8 mouse cellular contexts compared by ENCODE assay signal in genomic region chr1:176075409-176075808, GRCm38 (mm10).
DNase-seq lines count a peak whose midpoint lies in the region; ATAC-seq and TF ChIP-seq lines count a peak whose summit lies in the region.

No protein-coding gene starts in this region.

- H3K9ac ChIP-seq in forebrain, embryonic 14.5 days (ENCODE audit: low read length): no peak overlapping the region
- no peak overlapping the region for H3K9ac ChIP-seq in hindbrain, embryonic 12.5 days

- H3K4me1 ChIP-seq in forebrain, embryonic 14.5 days (ENCODE audit: control insufficient read depth, insufficient read depth, low read length): peaks cover 13% of the 10 kb centered on the region
- H3K4me1 ChIP-seq in hindbrain, embryonic 12.5 days: peaks cover 8% of the 10 kb centered on the region
- peaks cover 2% of the 10 kb centered on the region; the same call in 1 of the 2 replicates for H3K4me1 ChIP-seq in lung, adult 2 months (ENCODE audit: control insufficient read depth, insufficient read depth, low read length)

- TF ChIP-seq POLR2A in lung, adult 2 months (IDR thresholded peaks at IDR 0.05; ENCODE audit: borderline replicate concordance, extremely low read depth, low read depth, low read length): no peak

- ATAC-seq in forebrain, embryonic 14.5 days: peak; percentile 92
- ATAC-seq in hindbrain, embryonic 12.5 days (ENCODE audit: low FRiP score): peak; percentile 78
- no peak for ATAC-seq in activated CD4-positive, CD25-positive, alpha-beta regulatory T cell, adult 4 months

- WGBS in forebrain, embryonic 14.5 days: 6% methylated on average over 1 of the region's 1 CpGs
- 54% methylated on average over 1 of the region's 1 CpGs for WGBS in hindbrain, embryonic 12.5 days
- 31% methylated on average over 1 of the region's 1 CpGs for WGBS in lung, adult 2 months

- TF ChIP-seq CTCF in lung, adult 2 months (IDR thresholded peaks at IDR 0.05; ENCODE audit: insufficient read depth, low read length): no peak

- no peak overlapping the region for H3K27ac ChIP-seq in forebrain, embryonic 14.5 days (ENCODE audit: low read depth, low read length)
- H3K27ac ChIP-seq in hindbrain, embryonic 12.5 days: no peak overlapping the region

- intact Hi-C loops in left cerebral cortex, postnatal 25 days (cut with DNase I): no loop called here

- H3K36me3 ChIP-seq in forebrain, embryonic 14.5 days (ENCODE audit: control insufficient read depth, insufficient read depth, low read length): no peaks in the 10 kb centered on the region
- H3K36me3 ChIP-seq in hindbrain, embryonic 12.5 days: no peaks in the 10 kb centered on the region

- H3K27me3 ChIP-seq in forebrain, embryonic 14.5 days (replicated peaks; ENCODE audit: control insufficient read depth, insufficient read depth, low read length): no peaks in the 10 kb centered on the region
- H3K27me3 ChIP-seq in hindbrain, embryonic 12.5 days: no peaks in the 10 kb centered on the region

- DNase-seq in left cerebral cortex, postnatal 25 days (ENCODE audit: low spot score in 2 of 2): peak; percentile 7 to 19
- no peak for DNase-seq in left cerebral cortex, adult 9 months (ENCODE audit: low spot score in 2 of 2)
- DNase-seq in adrenal gland, postnatal 10 days: peak; percentile 82
- peak; percentile 86 for DNase-seq in forebrain, embryonic 14.5 days (ENCODE audit: low spot score)
- DNase-seq in lung, adult 2 months: peak; percentile 15
- DNase-seq in embryo, embryonic 10.5 days (ENCODE audit: low spot score): no peak

- no peak overlapping the region for H3K4me3 ChIP-seq in forebrain, embryonic 14.5 days (ENCODE audit: low read depth, low read length)
- H3K4me3 ChIP-seq in hindbrain, embryonic 12.5 days: no peak overlapping the region
- H3K4me3 ChIP-seq in lung, adult 2 months (replicated peaks; ENCODE audit: extremely low read depth, low read depth, low read length): no peak overlapping the region

- no peaks in the 10 kb centered on the region for H3K9me3 ChIP-seq in forebrain, embryonic 14.5 days (replicated peaks; ENCODE audit: control insufficient read depth, low read length)
- no peaks in the 10 kb centered on the region for H3K9me3 ChIP-seq in hindbrain, embryonic 12.5 days (replicated peaks)

- no peak overlapping the region for H3K4me2 ChIP-seq in forebrain, embryonic 14.5 days (ENCODE audit: low read length)
- H3K4me2 ChIP-seq in hindbrain, embryonic 12.5 days (replicated peaks): no peak overlapping the region

Comparison
In these comparisons a context has a peak if more than half of its experiments do, and no peak if none do; other contexts are left out.
1. DNase-seq: peak in left cerebral cortex, postnatal 25 days (2 of 2), adrenal gland, postnatal 10 days (single experiment), forebrain, embryonic 14.5 days (single experiment) and lung, adult 2 months (single experiment); none in left cerebral cortex, adult 9 months (0 of 2) and embryo, embryonic 10.5 days (single experiment).